Mouse (Mus musculus) bone marrow, adult 2 months (tissue): ENCODE measurements around the gene Foxred1.

Source experiments
- CTCF ChIP-seq: fragments of 200-500 bp; IDR thresholded peaks from 2 replicates; pipeline ENCODE4 v1.5.1; 2011; ENCODE audit warnings: low read length, control low read depth; ENCODE audit not compliant: control insufficient read depth, insufficient read depth
- POLR2A ChIP-seq: fragments of 200-500 bp; IDR thresholded peaks from 2 replicates; pipeline ENCODE4 v1.6.1; 2011; ENCODE audit warnings: low read depth, mild to moderate bottlenecking, control low read depth, low read length, borderline replicate concordance; ENCODE audit not compliant: control insufficient read depth

GRCm38 (mm10) chr9:35182832-35183231, 28.0 kb downstream of the Foxred1 start:
- TF ChIP-seq POLR2A (no peak), CTCF (no peak)
